Mouse (Mus musculus) spleen, postnatal 14 days (tissue): ENCODE measurements at regions not wholly inside any gene's neighbourhood (a gene's known extent, or its start where the extent isn't known, plus 50 kb on each side); places are given as distances from the start of the nearest gene placed in this dataset.

Experiments
- DNase-seq, 2 experiments: peaks; one replicate each; pipeline ENCODE4 v3.0.0; 2021 to 2022; ENCODE audit warnings: low spot score in 2 of 2

DNA sequence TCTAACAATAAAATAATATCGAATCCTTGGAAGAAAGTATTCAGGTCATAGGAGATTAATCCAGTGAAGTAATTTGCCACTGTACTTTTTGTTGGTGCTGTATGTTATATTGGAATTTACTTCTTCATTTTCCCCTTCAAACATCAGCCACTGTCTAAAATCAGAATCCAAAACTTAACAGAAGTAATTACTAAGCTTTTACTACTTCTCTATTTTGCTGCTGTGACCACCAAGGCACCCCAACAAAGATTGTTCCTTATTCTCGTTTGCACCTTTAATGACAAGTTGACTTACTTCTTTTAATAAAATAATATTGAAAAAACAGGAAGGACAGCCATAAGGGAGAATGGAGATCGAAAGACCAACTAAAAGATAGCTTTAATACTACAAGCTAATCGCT, 1130.1 kb upstream of the Cited2 start:
- DNase-seq: no peak

DNA sequence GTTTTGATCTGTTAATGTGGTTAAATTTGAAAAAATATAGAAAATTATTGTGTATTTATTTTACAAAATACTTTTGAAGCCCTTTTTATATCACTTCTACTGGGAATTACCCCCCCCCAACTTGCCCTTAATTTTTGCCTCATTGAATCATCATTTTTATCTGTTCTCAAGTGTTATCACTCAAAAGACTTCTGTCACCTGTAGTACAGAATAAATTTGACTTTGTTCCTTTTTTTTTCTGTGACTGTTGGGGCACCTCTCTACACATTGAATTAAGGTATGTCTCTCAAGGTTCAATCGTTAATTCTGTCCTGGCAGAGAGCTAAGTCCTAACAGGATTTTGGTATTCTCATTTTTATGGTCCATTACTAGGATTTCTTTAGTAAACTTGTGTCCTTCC, 1123.0 kb upstream of the Cited2 start:
- no peak for DNase-seq

DNA sequence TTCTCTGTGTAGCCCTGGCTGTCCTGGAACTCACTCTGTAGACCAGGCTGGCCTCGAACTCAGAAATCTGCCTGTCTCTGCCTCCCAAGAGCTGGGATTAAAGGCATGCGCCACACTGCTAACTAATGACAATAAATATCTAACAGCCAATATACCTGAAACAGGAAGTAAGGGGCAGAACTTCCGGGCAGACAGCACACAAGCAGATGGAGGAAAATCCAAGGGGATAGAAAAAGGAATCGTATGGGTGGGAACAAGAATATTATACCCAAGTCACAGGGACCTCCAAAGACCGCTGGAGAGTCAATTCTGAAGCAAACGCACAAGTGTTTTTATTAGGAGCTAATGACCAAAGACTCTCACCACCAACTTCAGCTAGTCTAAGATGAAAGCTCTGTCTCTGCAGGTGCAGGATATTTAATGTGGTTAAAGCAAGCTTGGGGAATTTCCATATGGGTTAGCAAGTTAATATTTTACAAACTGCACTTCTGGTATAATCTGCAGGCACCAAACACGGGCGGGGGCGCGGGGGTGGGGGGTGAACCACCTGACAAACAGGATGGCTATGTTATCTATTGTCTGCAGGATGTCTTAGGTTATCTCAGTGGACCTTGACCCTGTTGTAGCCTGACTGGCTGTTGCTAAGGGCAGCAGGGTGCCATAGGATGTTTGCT, 1122.3 kb upstream of the Cited2 start:
- no peak for DNase-seq

DNA sequence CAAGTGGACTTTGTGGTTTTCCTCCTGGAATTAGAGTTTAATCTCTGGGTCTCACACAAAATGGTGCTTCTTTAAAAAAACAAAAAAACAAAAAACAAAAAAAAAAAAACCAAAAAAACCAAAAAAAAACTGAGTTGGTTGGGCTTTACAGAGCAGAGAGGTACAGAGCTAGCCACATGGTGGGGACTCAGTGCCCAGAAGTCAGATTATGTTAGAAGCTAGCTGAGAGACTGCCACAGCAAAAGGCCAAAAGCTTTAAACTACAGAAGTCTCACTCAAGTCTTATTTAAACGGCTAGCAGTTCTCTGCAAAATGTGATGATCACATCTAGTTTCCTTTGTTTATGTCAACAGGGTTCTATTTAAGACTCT, 1121.8 kb upstream of the Cited2 start:
- no peak for DNase-seq

DNA sequence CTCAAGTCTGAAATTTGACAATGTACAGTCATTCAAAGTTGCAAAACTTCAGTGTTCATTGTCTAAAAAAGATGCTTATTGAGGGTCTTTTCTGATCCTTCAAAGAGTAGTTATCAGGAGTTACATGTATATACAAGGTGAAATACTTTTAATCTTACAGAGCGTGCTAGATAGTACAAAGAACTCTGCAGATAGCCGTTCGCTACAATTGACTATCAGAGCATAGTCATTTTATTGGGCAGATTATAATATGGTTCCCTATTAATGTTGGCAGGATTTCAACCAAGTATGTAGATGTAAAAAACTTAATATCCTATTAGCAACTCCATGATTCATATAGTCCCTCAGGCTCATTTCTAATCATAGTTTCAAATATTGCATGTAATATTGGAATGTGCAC, 1114.7 kb upstream of the Cited2 start:
- DNase-seq: no peak

DNA sequence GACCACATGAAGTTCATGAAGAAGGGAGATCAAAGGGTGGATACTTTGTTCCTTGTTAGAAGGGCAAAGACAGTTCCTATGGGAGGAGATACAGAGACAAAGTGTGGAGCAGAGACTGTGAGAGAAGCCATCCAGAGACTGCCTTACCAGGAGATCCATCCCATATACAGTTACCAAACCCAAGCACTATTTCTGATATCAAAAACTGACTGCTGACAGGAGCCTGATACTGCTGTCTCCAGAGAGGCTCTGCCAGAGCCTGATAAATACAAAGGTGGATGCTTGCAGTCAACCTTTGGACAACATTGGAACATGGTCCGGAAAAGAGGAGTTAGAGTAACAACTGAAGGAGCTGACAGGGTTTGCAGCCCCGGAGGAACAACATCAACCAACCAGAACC, 1104.3 kb upstream of the Cited2 start:
- DNase-seq: no peak

DNA sequence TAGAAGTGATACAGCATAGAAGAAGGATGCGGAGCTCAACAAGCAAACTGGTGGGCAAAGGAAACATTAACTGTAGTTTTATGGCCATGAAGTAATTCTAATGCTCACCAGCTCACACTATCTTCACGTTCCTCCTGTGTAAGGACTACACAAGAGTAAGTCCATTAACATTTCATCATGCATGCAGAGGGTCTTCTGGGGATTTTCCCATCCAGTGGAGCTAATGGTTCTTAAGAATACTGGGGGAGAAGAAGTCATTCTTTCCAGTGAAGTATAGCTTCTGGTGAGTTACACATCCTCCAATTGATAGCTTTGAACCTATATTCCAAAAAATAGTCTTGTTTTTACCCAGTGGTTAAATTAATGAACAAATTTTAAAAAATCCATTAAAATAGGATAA, 1103.4 kb upstream of the Cited2 start:
- DNase-seq: no peak

DNA sequence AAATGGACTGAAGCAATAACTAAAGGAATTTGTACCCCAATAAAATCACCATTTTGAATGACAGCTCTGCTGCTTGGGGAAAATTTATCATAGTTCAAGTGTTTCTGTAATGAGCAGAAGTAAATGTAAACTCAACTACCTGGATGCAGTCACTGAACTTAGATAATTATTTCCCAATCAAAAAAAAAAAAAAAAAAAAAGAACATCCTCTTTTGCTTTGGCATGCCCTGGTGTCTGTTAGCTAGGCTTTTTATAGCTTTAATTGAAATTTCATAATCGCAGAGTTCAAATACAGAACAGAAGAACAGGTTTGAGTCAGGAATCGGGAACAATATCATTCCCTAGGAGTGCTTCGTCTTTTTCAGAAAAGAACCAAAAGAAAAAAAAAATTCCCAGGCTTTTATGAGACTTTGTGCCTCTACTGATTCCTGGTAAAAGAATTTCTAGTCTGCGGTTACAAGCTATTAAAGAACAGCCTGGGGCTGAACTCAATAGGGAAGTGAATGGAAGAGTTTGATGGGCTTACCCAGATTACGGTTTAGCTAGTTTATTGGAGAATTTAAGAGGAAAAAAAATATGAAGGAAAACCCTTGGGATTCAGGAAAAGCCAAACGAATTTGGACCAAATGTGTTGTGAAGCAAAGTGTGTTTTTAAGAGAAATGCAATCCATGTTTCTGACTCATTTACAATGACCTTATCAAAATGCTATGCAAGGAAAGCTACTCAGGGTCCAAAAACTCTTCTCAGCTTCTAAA, 1102.0 kb upstream of the Cited2 start:
- no peak for DNase-seq

DNA sequence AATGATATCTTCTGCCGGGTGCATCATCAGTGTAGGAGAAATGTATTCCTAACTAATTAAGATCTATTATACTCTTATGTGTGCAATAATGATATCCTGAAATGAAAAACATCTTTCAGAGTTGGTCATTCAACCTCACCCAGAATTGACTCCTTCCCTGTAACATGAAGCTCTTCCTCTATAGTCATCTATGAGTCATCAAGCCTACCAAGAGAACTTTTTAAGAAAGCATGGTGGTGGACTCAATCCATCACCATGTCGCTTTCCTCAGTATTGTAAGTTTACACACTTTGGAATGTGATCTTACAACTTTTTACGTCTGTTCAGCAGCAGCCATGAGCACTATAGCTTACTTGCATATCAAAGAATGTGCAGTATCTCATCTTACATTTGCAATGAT, 1100.2 kb upstream of the Cited2 start:
- DNase-seq: no peak

DNA sequence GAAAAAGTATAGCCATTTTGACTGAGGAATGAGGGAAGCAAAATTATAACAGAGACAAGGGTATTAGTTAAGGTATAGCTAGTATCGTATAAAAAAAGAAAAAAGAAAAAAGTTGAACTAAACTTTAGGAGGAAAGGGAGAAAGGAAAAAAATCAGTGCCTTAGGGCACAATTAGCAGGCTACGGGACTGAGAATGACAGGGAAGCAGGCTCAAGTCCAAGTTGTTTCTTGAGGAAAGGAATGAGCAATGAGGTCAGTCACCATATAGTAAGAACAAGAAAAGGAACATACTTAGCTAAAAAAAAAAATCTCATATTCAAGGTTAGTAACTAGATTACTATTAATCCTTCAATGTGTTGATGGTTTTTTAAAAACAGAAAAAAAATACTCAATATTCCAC, 1089.8 kb upstream of the Cited2 start:
- no peak for DNase-seq

DNA sequence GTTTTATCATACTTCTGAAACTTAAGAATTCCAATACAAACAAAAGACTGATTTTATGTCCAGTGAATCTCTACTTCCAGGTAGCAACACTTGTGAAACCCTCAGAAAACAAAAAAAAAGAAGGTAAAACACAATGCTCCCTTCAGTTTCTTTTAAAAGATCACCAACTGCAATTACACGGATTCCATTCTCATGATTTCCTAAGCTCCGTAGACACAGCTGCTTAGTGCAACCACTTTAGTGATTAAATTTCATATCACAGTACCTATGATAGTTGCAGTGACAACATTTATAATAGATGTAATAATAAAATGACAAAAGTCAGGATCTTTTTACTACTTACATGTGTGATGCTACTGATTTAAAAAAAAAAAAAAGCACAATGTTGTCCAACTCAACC, 1087.6 kb upstream of the Cited2 start:
- no peak for DNase-seq

DNA sequence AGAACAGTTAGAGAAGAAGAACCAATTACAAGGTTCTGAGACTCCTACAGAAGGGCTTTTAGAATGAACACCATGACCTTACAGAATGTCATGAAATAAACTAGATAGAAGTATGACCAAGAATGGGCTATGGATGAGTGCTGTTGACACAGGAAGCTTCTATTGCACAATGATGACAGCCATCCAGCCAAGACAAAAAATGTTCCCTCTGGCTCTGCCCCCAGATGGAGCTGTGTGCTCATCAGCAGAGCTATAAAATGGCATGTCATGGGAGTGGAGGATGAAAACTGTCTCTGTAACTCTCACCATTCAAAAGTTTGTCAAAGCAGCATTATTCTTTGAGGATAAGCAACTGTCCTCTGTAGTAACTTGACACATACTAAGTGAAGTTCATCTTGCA, 1086.0 kb upstream of the Cited2 start:
- DNase-seq: no peak

DNA sequence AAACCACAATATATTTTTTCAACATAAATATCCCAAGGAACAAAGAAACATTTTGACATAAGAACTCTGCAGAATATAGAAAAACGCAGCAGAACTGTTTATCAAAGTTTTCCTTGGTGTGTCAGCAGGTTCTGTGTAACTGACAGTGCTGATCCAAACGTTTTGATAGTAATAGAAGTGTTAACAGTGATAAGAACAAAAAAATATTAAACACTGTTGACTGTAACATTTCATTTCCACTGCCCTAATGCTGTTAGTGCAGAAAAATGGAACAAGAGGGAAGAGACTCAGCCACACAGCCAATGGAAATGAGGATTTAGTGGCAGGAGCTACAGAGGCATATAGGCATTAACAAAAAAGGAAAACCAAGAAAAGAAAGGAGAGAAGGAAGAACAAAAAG, 1084.9 kb upstream of the Cited2 start:
- DNase-seq: no peak

DNA sequence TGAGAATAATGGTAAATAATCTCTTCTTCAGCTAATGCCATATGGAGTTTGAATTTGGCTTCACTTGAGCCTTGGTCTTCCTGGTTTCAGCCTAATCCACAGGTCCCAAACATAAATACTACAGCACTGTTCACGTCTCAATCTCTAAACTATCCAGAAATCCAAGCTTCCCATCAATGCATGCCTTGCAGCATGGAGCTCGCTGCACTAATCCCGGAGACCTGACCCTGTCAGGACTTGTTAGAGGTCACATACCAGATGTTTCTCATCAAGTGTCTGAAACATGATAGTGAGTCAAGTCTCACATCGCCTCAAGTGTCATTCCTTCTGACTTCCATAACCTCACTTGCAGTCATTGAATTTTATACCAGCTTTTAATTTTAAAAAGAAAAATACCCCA, 1082.9 kb upstream of the Cited2 start:
- DNase-seq: no peak

DNA sequence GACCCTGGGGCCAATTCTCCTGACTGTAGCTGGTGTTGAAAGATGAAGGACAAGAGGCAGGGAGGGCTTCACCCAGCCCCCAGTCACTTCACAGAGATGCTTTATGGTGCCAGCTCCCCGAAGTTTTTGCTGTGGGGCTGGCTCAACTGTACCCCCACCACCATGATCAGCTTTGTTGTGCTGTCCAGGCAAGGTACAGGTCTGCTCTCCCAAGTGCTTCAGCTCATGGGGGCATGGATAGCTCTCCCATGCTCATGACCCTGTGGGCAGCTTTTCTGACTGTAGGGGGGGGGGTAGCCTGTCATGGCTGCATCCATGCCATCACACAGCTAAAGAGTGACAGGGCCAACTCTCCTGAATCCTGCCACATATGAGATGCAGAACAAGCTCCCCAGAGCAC, 1072.9 kb upstream of the Cited2 start:
- no peak for DNase-seq

DNA sequence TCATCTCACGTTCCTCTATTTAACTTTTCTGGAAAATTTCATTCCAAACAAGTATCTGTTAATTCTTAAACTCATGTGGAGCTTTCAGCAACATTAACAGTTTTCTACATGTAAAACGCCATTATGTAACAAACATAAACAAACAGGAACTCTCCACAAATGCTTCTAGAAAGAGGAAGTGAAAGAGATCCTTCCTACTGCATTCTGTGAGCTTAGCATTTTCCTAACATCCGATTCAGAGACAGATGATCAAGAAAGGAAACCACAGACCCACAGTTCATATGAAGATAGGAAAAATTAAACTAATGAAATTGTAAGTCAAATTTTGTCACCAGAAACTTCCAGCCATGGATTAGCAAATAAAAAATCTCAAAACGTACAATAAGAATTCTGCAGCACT, 1070.6 kb upstream of the Cited2 start:
- DNase-seq: no peak

DNA sequence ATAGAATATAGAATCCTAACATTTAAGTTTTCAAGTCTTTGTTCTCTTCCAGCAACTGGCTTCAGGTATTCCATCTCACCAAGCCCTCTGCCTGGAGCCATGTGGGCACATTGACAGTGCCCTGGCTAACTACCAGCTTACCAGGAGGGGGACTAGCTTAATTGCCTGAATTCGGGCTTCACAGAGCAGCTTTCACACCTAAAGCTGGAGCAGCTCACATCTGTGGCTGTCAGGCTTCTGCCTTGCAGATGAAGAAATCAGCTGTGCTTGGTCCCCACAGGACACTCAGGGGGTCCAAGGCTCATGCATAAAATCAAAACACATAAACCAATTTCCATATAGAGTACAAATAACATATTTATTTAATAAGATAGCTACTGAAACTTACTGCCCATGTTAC, 1058.5 kb upstream of the Cited2 start:
- DNase-seq: no peak

DNA sequence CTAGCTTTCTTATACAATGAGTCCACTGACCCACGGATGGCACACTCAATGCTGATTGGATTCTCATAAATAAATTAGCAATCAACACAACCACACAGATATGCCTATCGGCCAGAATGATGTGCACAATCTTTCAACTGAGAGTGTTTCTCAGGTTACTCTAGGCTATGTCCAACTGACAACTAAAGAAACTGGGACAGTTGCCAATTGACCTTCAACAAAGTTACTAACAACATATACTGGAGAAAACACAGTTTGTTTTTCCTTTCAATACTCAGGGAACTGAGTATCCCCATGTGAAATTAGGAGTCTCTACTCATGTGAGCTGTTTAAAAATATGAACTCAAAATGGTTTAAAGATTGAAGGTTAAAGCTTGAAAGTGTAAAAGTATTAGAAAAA, 1052.7 kb upstream of the Cited2 start:
- DNase-seq: no peak

DNA sequence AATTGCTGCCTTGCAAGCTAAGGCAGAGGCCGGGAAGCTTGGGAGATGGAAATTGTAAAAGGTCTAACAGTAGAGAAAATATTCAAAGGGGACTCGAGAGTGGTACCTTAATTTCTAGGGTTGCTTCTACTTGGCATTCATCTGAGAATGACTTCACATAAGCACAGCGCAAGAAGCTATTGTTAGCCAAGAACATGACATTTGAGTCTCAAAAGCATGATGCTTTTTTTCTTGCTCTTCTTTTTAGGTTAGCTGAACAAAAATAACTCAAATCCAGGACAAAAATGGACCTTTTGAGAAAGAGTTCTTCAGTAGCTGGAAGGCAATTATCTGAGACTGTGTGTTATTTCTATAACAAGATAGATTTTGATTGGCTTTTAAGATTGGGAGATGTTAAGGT, 1042.0 kb upstream of the Cited2 start:
- no peak for DNase-seq

DNA sequence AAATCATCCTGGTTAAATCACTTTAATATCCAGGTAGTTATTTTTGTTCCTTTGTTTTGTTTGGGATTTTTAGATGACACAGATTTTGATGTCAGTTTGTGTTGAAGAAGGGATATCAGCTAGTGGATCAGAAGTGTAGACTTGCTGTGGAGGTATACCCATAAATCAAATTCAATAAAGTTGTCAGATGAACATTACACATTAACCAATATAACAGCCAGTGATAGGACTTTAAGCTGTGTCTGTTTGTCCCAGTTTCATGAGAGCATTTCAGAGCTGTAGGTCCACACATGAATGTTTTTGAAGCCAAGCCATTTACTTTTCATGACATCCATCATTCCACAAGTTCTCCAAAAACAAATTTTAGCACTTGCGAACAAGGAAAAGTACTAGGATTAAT, 1037.7 kb upstream of the Cited2 start:
- no peak for DNase-seq

DNA sequence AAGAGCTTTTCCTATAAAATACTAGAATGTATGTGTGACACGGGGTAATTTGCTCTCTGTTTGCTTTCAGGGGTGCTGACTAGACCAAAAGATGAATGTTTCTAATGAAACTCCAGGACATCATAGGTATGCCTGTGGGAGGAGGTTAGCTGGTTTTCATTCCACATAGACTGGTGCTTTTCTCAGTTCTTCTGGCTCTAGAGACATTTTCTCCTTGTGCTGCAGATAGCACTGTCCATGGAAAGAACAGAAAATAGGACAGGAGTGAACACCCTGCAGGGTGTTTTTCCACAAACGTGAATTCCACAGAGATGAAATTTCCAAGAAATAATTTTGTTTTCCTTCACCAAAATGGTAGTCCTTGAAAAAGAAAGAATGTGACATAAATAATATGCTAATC, 1016.0 kb upstream of the Cited2 start:
- no peak for DNase-seq

DNA sequence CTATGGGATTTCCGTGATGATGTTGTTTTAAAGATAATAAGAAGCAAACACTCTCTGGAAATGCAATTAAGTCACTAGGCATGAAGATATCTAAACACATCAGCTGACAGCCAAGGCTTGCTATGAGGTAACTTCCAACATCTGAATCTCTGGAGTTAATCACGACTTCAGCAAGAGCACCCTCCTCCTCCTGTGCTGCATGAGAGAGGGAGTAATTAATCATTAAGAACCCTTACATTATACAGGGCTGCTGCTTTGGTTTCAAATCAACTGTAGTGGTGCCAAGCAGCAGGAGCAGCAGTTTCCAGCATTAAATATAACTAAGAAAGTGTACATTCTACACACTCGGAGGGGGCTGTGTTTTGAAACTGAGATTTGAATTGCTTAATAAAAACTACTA, 1009.9 kb upstream of the Cited2 start:
- no peak for DNase-seq

DNA sequence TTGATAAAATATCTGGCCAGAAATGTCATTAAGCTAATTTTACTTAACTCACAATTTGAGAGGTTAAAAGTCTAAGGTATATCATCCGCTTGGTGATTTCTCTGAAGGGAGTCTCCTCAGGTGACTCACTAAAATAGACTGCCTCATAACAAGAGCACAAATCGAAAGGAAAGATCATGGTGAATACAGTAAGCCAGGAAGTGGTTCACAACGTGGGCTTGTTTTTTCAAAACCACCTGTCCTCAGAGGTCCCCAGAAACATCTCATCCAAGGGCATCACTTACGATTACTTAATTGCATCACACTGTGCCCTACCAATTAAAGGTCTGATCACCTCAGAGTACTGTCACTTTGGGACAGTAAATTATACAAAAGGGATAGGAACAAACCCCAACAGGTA, 1009.0 kb upstream of the Cited2 start:
- DNase-seq: no peak

DNA sequence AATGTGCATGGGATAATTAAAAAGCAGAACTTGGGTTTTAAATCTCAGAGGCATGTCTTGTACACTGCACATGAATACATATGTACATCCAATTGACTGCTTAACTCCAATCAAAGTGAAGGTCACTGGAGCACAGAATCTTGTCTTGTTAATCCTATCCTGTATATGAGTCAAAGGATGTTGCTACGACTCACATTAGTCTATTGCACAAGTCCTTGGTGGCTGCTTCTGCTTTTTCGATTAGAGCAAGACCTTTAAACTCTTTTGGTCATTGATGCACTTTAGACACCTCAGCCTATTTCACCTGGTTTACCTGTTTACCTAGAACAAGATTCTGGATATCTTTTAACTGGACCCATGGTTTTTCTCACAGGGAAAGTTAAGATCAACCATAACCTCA, 1008.5 kb upstream of the Cited2 start:
- DNase-seq: no peak
